Mouse (Mus musculus): Measurements from ENCODE around the gene Unc13d.

Gene Unc13d

GRCm38 (mm10) chr11:116078221-116078620 lies 460 bp upstream of the Unc13d start:
- peak; percentile 81 to 84 for DNase-seq (ENCODE audit: low spot score in 2 of 2)

GRCm38 (mm10) chr11:116076836-116077235 lies 925 bp downstream of the Unc13d start:
- DNase-seq (ENCODE audit: low spot score in 2 of 2): peak; percentile 51 to 60

DNA sequence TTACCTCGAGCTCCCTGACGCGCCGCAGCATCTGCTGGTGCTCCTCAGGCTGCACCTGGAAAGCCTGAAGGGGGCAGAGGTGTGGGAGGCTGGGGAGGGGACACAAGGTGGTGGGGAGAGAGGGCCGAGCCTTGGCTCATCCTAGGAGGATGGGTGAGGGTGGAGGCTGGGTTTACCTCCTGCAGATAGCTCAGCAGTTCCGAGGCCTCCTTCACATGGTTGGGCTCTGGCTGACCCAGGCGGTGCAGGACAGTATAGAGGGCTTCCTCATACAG lies 1.6 kb downstream of the Unc13d start:
- no peak for DNase-seq (ENCODE audit: low spot score in 2 of 2)

DNA sequence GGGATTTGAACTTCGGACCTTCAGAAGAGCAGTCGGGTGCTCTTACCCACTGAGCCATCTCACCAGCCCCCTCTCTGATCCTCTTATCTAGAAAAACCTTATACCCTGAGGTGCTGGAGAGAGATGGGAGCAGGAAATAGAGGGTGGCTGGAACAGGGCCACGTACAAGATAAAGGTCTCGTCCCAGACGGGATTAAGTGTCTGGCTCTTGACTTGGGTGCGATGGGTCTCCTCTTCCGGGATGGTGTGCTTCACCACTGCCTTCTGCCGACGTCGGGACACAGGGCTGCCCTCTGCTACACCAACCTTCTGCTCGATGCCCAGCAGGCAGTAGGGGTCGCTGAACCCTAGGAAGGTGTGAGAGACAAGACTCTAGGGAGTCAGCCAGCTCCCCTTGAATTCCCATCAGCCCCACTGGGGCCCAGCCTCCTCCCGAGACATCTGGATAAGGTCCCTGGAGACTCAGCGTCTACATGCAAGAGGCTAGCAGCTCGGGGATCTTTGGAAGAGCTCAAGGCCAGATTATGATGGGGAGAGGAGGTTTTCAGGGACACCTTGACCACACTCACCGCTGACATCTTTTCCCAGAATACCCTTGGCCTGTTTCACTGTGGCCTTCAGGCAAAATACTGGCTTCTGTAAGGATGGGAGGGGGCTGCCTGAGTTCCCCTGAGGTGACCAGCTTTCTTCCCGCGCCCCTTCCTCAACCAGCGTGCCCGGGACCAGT lies 2.1 kb downstream of the Unc13d start:
- no peak for DNase-seq (ENCODE audit: low spot score in 2 of 2)

GRCm38 (mm10) chr11:116074436-116074991 lies 3.2 kb downstream of the Unc13d start:
- no peak for DNase-seq (ENCODE audit: low spot score in 2 of 2)

GRCm38 (mm10) chr11:116072608-116073007 lies 5.2 kb downstream of the Unc13d start:
- no peak for DNase-seq (ENCODE audit: low spot score in 2 of 2)

GRCm38 (mm10) chr11:116071510-116071909 lies 6.3 kb downstream of the Unc13d start:
- peak; percentile 50 to 60 for DNase-seq (ENCODE audit: low spot score in 2 of 2)

GRCm38 (mm10) chr11:116065345-116065744 lies 12.4 kb downstream of the Unc13d start:
- no peak for DNase-seq (ENCODE audit: low spot score in 2 of 2)

DNA sequence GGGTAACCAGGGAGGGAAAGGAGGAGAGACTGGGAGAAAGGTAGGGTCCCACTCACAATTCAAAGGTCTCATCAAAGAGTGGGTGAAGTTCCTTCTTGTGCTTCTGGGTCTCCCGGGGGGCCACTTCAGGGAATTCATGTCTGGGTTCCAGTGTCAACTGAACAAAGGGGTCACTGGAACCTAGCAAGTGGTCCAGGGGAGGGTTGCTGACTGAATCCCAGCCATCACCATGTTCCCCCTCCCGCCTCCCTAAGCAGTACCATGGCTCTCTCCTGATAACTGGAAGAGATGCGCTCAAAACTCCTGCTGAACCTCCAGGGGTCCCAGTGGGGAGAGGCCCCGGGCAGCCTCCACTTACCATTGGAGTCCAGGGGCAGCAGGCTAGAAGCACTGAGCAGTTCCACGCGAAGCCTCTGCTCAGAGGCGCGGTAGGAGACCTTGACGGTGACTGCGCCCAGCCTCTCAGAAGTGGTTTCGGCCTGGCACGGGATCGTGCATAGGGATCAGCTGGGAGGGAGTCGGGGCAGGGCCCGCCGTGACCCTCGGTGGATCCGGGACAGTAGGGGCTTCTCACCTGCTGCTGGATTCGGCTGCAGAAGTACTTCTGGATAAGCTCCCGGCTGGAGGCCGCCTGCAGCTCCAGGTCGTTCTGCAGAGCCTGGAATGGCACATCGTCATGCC lies 13.4 kb downstream of the Unc13d start:
- DNase-seq (ENCODE audit: low spot score in 2 of 2): no peak

- no peak for DNase-seq (ENCODE audit: low spot score in 2 of 2)
Observed at GRCm38 (mm10) chr11:116063562-116063961, 14.2 kb downstream of the Unc13d start.

- DNase-seq (ENCODE audit: low spot score in 2 of 2): no peak
Observed at GRCm38 (mm10) chr11:116062521-116062920, 15.2 kb downstream of the Unc13d start.

DNA sequence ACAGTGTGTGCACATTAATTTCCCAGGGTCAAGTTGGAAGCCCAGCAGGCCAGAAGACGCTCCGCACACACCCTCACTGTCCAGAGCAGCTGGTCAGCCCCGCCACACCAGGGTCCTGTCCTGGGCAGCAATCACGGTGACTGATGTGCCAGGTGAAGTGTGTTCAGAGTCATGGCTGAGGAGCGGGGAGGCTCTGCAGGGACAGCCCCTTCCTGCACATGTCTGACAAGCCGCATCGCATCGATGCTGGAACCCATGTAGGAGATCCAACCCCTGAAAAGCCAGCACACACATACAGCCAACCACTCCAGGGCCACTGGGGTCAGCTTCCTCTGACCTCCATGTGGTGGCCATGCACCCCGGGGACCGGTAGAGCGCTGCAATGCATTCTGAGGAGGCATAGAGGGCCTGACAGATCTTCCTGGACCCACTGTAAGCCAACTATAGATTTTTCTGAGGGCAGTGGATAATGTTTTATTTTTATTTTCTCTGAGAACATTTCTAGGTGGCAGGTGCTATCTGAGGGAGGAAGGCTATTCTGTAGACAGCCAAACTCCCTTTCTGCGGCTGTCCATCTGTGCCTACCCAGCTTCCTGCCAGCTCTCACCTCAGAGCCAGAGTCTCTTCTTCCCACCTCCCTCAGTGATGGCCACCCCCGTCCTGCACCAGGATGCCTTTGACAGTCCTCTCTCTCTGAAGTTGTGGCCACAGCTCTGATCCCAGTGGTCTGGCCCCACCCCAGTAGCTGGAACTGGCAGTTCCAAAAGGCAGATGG lies 15.9 kb downstream of the Unc13d start:
- no peak for DNase-seq (ENCODE audit: low spot score in 2 of 2)

DNA sequence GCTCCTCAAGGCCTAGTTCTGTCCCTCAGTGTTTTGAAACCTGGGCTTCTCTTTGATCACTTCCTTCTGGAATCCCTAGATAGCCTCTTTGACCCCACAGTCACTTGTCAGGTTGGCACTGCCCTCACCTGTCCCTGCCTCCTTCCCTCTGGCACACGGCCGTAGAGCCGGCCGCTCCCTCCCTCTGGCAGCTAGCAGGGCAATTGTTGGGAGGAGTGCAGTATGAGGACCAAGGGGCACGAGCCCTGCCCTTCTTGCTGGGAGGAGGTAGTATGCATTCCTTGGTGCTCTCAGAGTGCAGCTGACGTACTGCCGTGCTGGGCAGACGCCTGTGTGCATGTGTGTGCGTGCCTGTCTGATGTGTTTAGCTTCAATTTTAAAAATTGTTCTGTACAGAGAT lies 17.2 kb downstream of the Unc13d start:
- no peak for DNase-seq (ENCODE audit: low spot score in 2 of 2)

DNA sequence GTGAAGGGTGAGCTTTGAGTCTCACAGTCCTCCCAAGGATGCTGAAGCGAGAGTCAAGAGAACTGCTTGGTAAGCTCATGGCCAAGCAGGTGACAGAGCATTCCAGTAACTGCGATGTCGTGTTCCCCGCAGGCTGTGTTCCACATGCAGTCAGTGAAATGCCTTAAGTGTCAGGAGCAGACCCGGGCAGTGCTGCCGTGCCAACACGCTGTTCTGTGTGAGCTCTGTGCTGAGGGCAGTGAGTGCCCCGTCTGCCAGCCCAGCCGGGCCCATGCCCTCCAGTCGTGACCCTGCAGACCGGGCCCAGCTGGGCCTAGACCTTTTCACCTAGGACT lies 18.1 kb downstream of the Unc13d start:
- no peak for DNase-seq (ENCODE audit: low spot score in 2 of 2)

- no peak for DNase-seq (ENCODE audit: low spot score in 2 of 2)
Observed at GRCm38 (mm10) chr11:116058868-116059690, 18.7 kb downstream of the Unc13d start.

DNA sequence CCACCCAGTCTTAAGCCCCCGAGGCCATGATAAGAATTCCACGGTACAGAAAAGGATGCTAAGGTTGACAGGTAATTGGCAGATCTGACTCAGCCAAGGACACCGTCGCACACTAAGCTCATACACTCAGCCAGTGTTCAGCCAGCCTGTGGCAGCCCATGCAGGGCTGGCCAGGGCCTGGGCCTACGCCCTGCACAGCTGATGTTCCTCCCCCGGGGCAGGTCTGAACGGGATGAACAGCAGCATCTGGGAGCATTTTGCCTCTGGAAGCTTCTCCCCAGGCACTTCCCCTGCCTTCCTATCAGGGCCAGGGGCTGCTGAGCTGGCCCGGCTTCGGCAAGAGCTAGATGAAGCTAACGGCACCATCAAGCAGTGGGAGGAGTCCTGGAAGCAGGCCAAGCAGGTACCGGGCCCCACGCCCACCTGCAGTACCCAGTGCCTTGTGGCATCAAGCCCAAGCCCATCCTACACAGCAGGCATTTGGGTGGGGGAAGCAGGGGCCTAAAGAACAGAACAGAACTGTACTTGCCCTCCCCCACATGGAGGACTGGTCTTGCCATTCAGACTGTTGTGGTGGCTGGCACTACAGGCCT lies 19.6 kb downstream of the Unc13d start:
- no peak for DNase-seq (ENCODE audit: low spot score in 2 of 2)

GRCm38 (mm10) chr11:116057237-116057881 lies 20.4 kb downstream of the Unc13d start:
- no peak for DNase-seq (ENCODE audit: low spot score in 2 of 2)

DNA sequence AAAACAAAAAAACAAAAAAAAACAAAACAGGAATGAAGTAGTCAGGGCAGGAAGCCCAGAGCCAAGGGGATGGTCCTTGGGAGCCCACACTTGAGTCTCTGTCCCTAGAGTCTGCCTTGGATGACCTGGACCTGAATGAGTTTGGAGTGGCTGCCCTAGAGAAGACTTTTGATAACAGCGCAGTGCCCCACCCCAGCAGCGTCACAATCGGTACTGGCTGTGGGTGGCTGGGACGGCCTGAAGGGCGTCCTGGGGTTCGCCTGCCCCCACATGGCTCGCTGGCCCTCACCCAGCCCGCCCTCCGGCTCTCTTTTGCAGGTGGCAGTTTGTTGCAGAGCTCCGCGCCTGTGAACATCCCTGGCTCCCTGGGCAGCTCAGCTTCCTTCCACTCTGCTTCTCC lies 21.9 kb downstream of the Unc13d start:
- DNase-seq (ENCODE audit: low spot score in 2 of 2): no peak

DNA sequence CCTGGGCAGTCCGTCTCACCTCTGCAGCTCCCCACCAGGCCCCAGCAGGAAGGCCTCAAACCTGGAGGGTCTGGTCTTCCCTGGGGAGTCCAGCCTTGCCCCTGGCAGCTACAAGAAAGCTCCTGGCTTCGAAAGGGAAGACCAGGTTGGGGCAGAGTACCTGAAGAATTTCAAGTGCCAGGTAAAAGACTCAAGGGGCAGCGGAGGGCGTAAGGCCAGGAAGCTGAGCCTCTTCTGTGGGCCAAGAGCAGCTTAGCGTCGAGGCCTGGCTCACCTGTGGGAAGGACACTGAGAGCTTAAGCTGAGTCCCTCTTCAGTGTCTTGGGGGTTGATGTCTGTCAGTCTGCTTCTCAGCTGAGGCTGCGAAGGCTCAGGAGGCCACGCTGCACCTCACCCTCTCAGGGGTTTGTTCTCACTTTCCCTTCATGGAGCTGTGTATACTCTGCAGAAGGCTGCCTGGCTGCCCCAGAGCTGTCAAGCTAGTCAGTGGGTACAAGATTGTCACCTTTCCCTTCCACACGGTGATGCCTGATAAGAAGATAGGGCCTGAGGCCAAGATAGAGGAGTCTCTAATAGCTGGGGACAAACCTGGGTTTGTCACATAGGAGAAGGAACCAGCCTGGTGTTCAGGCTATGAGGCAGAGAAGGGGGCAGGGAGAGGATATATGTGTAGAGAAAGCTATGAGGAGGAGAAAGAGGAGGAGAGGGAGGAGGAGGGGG lies 24.1 kb downstream of the Unc13d start:
- DNase-seq (ENCODE audit: low spot score in 2 of 2): no peak

DNA sequence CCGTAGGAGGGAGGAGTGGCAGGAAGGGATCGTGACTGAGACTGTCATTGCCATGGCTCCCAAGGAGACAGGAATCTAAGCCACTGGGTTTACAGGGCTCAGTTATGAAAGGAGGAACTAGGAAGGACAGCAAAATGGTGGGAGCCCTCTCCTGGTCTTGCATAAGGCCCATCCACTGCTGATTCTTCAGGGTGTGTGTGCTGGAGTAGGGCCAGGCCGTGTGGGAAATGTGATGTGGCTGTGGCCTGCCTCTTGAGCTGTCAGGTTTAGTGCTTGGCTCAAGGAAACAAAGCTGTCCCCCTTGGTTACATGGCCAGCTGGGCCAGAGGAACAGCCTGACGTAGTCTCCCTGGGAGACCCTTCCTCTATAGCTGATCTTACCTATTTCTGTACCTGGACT lies 27.6 kb downstream of the Unc13d start:
- DNase-seq (ENCODE audit: low spot score in 2 of 2): no peak
